Mouse (Mus musculus) testis, adult 2 months (tissue): ENCODE results near the gene Plscr3.

Experiments used
- CTCF ChIP-seq: fragments of 200-500 bp; IDR thresholded peaks from 2 replicates; pipeline ENCODE4 v1.5.1; 2012; ENCODE audit warnings: low read depth, mild to moderate bottlenecking, inconsistent platforms, low read length, moderate library complexity; ENCODE audit not compliant: control insufficient read depth, insufficient read depth, insufficient replicate concordance
- POLR2A ChIP-seq: fragments of 200-500 bp; IDR thresholded peaks from 2 replicates; pipeline ENCODE4 v1.6.1; 2012; ENCODE audit warnings: low read depth, mild to moderate bottlenecking, inconsistent platforms, low read length, moderate library complexity; ENCODE audit not compliant: control insufficient read depth

GRCm38 (mm10) chr11:69895291-69895690, 49.1 kb downstream of the Plscr3 start, which contains the start of gene Acap1:
- TF ChIP-seq CTCF: no peak
- no peak for TF ChIP-seq POLR2A
